Mouse (Mus musculus) left cerebral cortex, adult 9 months (tissue): Measurements from ENCODE around the gene 9230112D13Rik.
A peak's percentile ranks its signal among the peaks of the same experiment; 100 is the strongest.

Experiments
- DNase-seq, 2 experiments: peaks; one replicate each; pipeline ENCODE4 v3.0.0; 2022; ENCODE audit warnings: low spot score in 2 of 2

Gene 9230112D13Rik

DNA sequence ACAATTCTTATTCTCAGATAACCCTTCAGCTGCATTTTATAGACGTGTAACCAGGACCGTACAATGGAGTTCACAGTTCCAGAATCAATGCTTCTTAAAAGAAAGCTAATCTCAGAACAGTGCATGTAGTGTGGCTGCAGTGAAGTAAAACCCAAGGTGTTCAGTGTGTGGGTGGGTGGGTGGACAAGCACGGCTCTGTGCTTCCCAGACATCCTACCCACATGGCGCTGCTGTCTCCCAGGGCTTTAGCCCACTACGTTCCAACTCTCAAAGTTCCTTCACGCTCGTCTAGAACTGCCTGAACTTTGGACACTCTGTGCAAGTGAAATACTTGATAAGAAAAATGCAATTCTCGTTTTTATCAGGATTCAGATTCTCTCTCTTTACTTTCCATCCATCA, at the start of gene 9230112D13Rik:
9230112D13Rik (minus strand) TSS at position 101 of the 400 bp plus-strand sequence.
- DNase-seq, result no peak

- no peak for DNase-seq
Observed at GRCm38 (mm10) chr14:34571610-34572387, 49.2 kb upstream of the 9230112D13Rik start.

DNA sequence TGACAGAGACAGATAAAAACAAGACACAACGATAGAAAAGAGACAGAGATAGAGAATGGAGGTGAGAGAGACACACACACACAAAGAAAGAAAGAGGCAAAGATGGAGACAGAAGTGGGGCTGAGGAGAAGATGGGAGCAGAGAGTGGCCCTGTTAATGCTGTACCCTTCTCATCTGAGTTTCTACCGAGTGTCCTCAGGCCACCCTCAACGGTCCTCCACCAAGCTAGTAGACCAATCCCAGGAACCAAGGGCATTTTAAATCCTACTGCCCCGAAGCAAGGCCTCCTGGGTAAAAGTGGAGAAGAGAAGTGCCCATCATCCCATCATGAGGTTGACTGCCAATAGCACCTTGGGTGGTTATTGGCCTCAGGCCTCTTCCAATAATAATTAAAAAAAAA, 48.3 kb upstream of the 9230112D13Rik start:
- DNase-seq, result no peak

GRCm38 (mm10) chr14:34570294-34570693, 47.7 kb upstream of the 9230112D13Rik start:
- DNase-seq, result peak; percentile 45 to 75

GRCm38 (mm10) chr14:34569534-34570194, 47.1 kb upstream of the 9230112D13Rik start:
- no peak for DNase-seq

DNA sequence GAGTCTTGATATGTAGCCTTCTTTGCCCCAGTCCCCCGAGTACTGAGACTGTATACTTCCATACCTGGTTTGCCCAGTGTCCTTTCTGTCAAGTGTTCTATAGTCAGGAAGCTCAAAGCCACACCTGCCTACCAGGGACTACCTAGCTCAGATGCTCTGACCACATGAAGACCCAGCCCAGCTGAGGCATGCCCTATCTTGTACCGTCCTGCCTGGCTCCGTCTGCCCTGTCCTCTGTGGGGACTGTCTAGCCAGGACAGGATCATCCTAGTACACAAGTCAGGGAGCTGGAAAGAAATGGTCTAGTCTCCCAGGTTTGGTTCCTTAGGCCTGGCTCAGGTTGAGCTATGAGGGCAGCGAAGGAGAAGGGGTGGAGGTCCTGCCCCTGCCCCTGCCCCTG, 46.0 kb upstream of the 9230112D13Rik start:
- no peak for DNase-seq

GRCm38 (mm10) chr14:34567697-34568096, 45.1 kb upstream of the 9230112D13Rik start:
- no peak for DNase-seq

- DNase-seq, result no peak
Observed at GRCm38 (mm10) chr14:34566530-34566929, 43.9 kb upstream of the 9230112D13Rik start.

DNA sequence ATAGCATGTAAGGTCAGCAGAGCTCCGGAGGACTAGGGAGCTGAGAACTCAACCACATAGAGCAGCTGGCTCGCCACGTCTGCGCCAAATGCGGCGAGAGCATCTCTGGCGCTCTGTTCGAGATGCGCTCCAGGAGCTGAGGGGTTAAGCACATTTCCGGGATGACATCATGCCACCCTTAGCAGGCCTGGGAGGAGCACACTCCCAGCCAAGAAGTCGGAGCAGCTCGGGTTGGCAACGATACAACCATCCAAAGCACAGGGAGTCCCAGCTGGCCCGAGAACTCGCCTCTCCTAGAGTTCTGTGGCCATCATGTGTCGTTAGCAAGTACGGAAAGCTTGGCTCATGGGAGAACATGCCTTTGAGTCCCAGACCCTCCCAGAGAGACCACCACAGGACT, 43.1 kb upstream of the 9230112D13Rik start:
- no peak for DNase-seq

DNA sequence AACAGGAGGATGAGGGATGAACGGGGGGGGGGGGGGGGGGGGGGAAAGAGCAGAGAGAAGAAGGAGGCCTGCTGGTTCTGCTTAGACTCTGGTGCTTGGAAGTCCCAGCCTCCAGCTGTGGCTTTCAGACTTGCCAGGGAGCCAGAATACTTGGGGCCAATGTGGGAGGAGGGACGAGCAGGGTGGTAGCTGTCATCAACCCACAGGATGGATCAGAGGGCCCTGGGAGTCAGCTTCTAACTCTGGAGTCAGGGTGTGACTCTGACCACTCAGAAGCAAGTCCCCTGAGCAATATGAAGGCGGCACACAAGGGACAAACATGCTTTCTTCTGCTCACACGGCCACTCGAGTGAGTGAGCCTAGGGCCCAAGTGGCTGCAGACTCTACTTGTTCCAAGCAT, 42.0 kb upstream of the 9230112D13Rik start:
- DNase-seq, result no peak

DNA sequence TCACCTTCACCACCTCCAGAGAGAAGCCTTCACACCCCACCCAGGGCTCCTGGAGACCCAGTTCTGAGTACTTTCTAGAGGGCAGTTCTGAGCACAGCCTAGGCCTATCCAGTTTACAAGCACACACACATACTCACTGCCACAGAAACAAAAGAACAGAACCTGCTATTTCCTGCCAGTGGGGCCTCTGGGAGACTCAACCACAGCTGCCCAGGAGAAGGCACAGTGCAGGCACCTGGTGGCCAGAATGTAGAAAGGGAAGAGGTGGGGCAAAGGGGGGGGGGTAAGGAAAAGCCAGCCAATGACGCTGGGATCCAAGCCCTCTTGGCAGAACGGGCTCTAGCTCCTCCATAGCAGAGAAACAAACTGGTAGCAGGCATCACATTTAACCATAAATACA, 39.8 kb upstream of the 9230112D13Rik start:
- DNase-seq, result no peak

- DNase-seq, result no peak
Observed at GRCm38 (mm10) chr14:34561647-34562046, 39.0 kb upstream of the 9230112D13Rik start.

DNA sequence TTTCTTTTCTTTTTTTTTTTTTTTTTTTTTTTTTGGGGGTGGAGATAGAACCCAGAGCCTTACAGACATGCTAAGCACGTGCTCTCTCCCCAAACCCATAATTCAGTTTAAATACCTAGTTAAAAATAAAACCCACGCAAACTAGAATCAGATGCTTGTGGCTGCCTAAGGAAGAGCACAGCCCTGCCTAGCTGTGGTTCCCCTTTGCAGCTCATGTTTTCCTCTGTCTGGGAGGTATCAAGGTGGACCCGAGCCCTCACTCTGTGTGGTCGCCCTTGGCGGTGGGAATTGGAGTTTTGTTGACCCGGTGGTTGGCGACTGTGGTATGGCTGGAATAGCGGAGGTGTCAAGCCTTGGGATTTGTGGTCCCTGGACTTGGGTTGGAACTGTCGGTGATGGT, 36.3 kb upstream of the 9230112D13Rik start:
- DNase-seq, result no peak

- no peak for DNase-seq
Observed at GRCm38 (mm10) chr14:34555211-34555610, 32.6 kb upstream of the 9230112D13Rik start.

DNA sequence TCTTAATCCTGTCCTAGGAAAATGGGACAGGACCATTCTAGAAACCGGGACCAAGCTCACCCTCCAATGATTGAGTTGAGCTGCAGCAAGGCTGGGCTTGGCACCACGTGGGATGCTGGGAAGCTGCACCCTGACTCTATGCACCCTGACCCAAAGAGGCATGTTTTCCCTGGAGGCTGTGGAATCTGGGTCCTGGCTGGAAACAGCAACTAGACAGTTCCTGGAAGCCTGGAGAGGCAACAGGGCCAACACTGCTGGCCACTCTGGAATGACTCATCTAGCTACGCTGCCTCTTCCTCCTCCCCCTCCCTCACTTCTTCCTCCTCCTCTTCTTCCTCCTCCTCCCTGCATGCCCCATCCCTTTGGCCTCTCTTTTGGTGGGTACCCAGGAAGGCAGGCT, 31.4 kb upstream of the 9230112D13Rik start:
- no peak for DNase-seq

- DNase-seq, result no peak
Observed at GRCm38 (mm10) chr14:34553470-34553869, 30.9 kb upstream of the 9230112D13Rik start.

DNA sequence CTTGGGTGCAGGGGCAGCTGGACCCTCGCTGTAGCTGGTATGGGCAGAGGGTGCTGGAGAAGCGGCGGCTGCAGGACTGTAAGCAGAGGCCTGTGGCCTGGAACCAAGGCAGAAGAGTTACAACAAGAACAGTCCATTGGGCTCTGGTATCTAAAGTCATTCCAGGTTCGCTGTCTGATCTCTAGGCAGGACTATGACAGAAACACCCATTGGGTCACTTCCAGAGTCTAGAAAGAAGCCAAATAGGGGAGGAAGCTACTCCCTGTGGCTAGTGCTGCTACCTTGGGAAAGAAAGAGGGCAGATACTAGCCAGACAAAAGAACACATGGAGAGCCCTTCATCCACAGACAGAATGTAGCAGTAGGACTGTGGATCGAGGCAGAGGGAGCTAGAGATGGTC, 29.6 kb upstream of the 9230112D13Rik start:
- no peak for DNase-seq

GRCm38 (mm10) chr14:34549004-34549671, 26.5 kb upstream of the 9230112D13Rik start:
- DNase-seq, result peak; percentile 52 to 76

DNA sequence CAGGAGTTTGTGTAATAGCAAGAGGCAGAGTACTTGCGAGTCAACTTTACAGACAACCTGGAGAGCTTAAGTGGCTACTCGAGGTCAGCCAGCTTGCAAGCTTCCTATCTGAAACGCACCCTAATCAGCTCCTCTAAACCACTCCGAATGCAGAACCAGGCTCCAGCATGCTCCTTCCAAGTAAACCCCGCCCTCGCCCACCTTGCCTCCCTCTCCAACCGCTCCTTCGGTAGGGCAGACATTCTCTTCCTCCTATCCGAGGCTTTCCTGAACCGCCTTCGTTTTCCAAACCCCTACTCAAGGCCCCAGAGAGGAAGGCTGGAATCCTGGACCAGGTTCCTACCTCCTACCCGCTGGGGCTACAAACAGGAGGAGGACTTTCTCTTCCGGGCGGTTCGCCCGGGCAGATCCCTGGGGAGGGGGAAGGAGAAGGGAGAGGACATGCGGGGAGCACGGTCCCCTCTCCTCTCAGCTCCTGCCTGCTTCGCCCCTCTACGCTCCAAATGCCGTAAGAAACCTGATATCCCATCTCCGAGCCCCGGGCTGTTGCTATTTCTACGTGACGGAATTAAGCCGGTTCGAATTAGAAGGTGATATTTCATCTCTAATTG, 25.9 kb upstream of the 9230112D13Rik start:
- DNase-seq, result peak in 1 of 2 experiments; percentile 66

- DNase-seq, result no peak
Observed at GRCm38 (mm10) chr14:34544545-34544944, 21.9 kb upstream of the 9230112D13Rik start.

GRCm38 (mm10) chr14:34544001-34544400, 21.4 kb upstream of the 9230112D13Rik start:
- DNase-seq, result no peak

- DNase-seq, result no peak
Observed at GRCm38 (mm10) chr14:34543596-34543995, 21.0 kb upstream of the 9230112D13Rik start.
